Mouse (Mus musculus) cerebellum, adult 2 months (tissue): ENCODE measurements around the gene Slc25a10.

Experiments used
- CTCF ChIP-seq: fragments of 200-500 bp; IDR thresholded peaks from 2 replicates; pipeline ENCODE4 v1.5.1; 2011; ENCODE audit warnings: low read depth, mild to moderate bottlenecking, control low read depth, low read length, moderate library complexity, borderline replicate concordance; ENCODE audit not compliant: insufficient read depth
- POLR2A ChIP-seq: fragments of 200-500 bp; IDR thresholded peaks from 2 replicates; pipeline ENCODE4 v1.6.1; 2011; ENCODE audit warnings: low read length, control low read depth, borderline replicate concordance; ENCODE audit not compliant: insufficient read depth

- TF ChIP-seq POLR2A (no peak), CTCF (no peak)
These were observed 44.2 kb downstream of the Slc25a10 start for GRCm38 (mm10) chr11:120535804-120536203.
